Mouse (Mus musculus) midbrain, postnatal 0 days (tissue): ENCODE results near the gene Rab11fip5. TPM values are rescaled to one million over a fixed set of nuclear protein-coding genes. Genes with fewer than 3 reads are reported as not detected.

ENCODE experiments used
- ATAC-seq: fragments of 200-750 bp; cut with Nextera tagmentation; 2 replicates; pipeline ENCODE4 v1.8.0; 2017; ENCODE audit warnings: moderate number of reproducible peaks, mild to moderate bottlenecking, moderate TSS enrichment, moderate library complexity; ENCODE audit not compliant: low FRiP score
- DNase-seq: peaks from one replicate; pipeline ENCODE4 v3.0.0-alpha.2; 2015; ENCODE audit warnings: low spot score
- H3K27ac ChIP-seq: fragments of 300-500 bp; sonication (generic); 2 replicates; pipeline ENCODE4 v1.5.1; 2014; ENCODE audit warnings: low read depth, mild to moderate bottlenecking, low read length, mixed read lengths
- H3K27me3 ChIP-seq: fragments of 300-500 bp; sonication (generic); 2 replicates; pipeline ENCODE4 v1.6.1; 2014; ENCODE audit warnings: low read length, control low read depth, mixed read lengths; ENCODE audit not compliant: insufficient read depth
- H3K36me3 ChIP-seq: fragments of 300-500 bp; sonication (generic); 2 replicates; pipeline ENCODE4 v1.6.1; 2014; ENCODE audit warnings: low read length, control low read depth, mixed read lengths; ENCODE audit not compliant: insufficient read depth
- H3K4me1 ChIP-seq: fragments of 300-500 bp; sonication (generic); 2 replicates; pipeline ENCODE4 v1.6.1; 2014; ENCODE audit warnings: mild to moderate bottlenecking, control low read depth, antibody characterized with exemption, low read length, mixed read lengths; ENCODE audit not compliant: insufficient read depth
- H3K4me2 ChIP-seq: fragments of 300-500 bp; sonication (generic); 2 replicates; pipeline ENCODE4 v1.6.1; 2014; ENCODE audit warnings: low read depth, mild to moderate bottlenecking, low read length, mixed read lengths; ENCODE audit not compliant: poor library complexity, severe bottlenecking
- H3K4me3 ChIP-seq: fragments of 300-500 bp; sonication (generic); 2 replicates; pipeline ENCODE4 v1.5.1; 2014; ENCODE audit warnings: low read depth, mild to moderate bottlenecking, low read length, moderate library complexity
- H3K9ac ChIP-seq: fragments of 300-500 bp; sonication (generic); replicated peaks from 2 replicates; pipeline ENCODE4 v1.6.1; 2014; ENCODE audit warnings: mild to moderate bottlenecking, low read length, moderate library complexity, mixed read lengths; ENCODE audit not compliant: poor library complexity, severe bottlenecking
- H3K9me3 ChIP-seq: fragments of 300-500 bp; sonication (generic); 2 replicates; pipeline ENCODE4 v1.6.1; 2016; ENCODE audit warnings: low read length, control low read depth
- CTCF ChIP-seq: IDR thresholded peaks from 2 replicates; pipeline ENCODE4 v1.5.1; 2016; ENCODE audit warnings: antibody characterized with exemption, mild to moderate bottlenecking
- WGBS: fragments of 180-500 bp; shearing (Covaris S2); extraction: QIAGEN DNeasy Blood & Tissue Kit; methylation state at CpG from one replicate; pipeline ENCODE4 v1.1.7; 2014; 5-methylcytosine and 5-hydroxymethylcytosine counted together
- polyA plus RNA-seq: library from polyadenylated mRNA; unstranded; fragments of >200 nt; fragmentation: Nextera tagmentation; extraction: Ambion mirVana; gene quantifications from 2 replicates; pipeline ENCODE4 v1.2.1, GENCODE M21; 2015
- total RNA-seq: library from RNA; depleted of rRNA; stranded (reverse); fragments of >200 nt; gene quantifications from 2 replicates; pipeline ENCODE4 v1.2.3, GENCODE M21; 2014

Gene Rab11fip5
- total and polyA plus RNA-seq, 2 experiments from 2014 or later: 27.2 to 65.5 TPM

- peak within 1 kb of the TSS; percentile 78 for H3K9ac ChIP-seq
- TF ChIP-seq CTCF: peak; percentile 12
- H3K4me3 ChIP-seq: peak within 1 kb of the TSS; percentile 67
- H3K36me3 ChIP-seq: peaks cover 16% of the 10 kb centered on the region
- H3K4me2 ChIP-seq: peak within 1 kb of the TSS; percentile 99
- WGBS: under 1% methylated on average over 49 of the region's 49 CpGs
- ATAC-seq (peak; percentile 95), DNase-seq (peak; percentile 97)
- H3K9me3 ChIP-seq: no peaks in the 10 kb centered on the region
- peak within 1 kb of the TSS; percentile 89 for H3K27ac ChIP-seq
- H3K4me1 ChIP-seq: no peaks in the 10 kb centered on the region
- H3K27me3 ChIP-seq: no peaks in the 10 kb centered on the region
Observed at GRCm38 (mm10) chr6:85333000-85333669, 41.3 kb downstream of the Rab11fip5 start, which contains the start of gene Sfxn5. Sfxn5 (minus strand) TSS chr6:85333422.

- no peaks in the 10 kb centered on the region for H3K4me1 ChIP-seq
- ATAC-seq: peak; percentile 6
- no peaks in the 10 kb centered on the region for H3K9me3 ChIP-seq
- under 1% methylated on average over 41 of the region's 41 CpGs for WGBS
- no peak for DNase-seq
- no peaks in the 10 kb centered on the region for H3K27me3 ChIP-seq
- H3K4me2 ChIP-seq: peak overlapping the region; percentile 99
- H3K27ac ChIP-seq: peak overlapping the region; percentile 89; the same call in 1 of the 2 replicates
- peaks cover 14% of the 10 kb centered on the region for H3K36me3 ChIP-seq
- peak overlapping the region; percentile 67 for H3K4me3 ChIP-seq
- peak overlapping the region; percentile 78 for H3K9ac ChIP-seq
- no peak for TF ChIP-seq CTCF
Observed at GRCm38 (mm10) chr6:85332351-85332999, 42.0 kb downstream of the Rab11fip5 start.

GRCm38 (mm10) chr6:85331736-85332135 lies 42.7 kb downstream of the Rab11fip5 start:
- no peak overlapping the region for H3K9ac ChIP-seq
- no peak for DNase-seq
- peak overlapping the region; percentile 99 for H3K4me2 ChIP-seq
- 11% methylated on average over 8 of the region's 8 CpGs for WGBS
- peak overlapping the region; percentile 67; the same call in 1 of the 2 replicates for H3K4me3 ChIP-seq
- H3K27me3 ChIP-seq: no peaks in the 10 kb centered on the region
- 0 out of 2 replicates have a peak overlapping the region, but pooled peaks have one; percentile 89 for H3K27ac ChIP-seq
- no peaks in the 10 kb centered on the region for H3K4me1 ChIP-seq
- no peak for TF ChIP-seq CTCF
- H3K9me3 ChIP-seq: no peaks in the 10 kb centered on the region
- ATAC-seq: no peak
- peaks cover 7% of the 10 kb centered on the region for H3K36me3 ChIP-seq

- TF ChIP-seq CTCF: no peak
- 44% methylated on average over 6 of the region's 6 CpGs for WGBS
- DNase-seq (no peak), ATAC-seq (no peak)
- Histone ChIP-seq H3K36me3 (peaks cover 4% of the 10 kb centered on the region; the same call in 1 of the 2 replicates), H3K27me3 (no peaks in the 10 kb centered on the region), H3K9me3 (no peaks in the 10 kb centered on the region), H3K4me1 (no peaks in the 10 kb centered on the region), H3K4me3 (peak overlapping the region; percentile 3; the same call in 1 of the 2 replicates), H3K4me2 (peak overlapping the region; percentile 99), H3K9ac (0 out of 2 replicates have a peak overlapping the region, but pooled peaks have one; percentile 19), H3K27ac (no peak overlapping the region)
Observed at GRCm38 (mm10) chr6:85331221-85331735, 43.2 kb downstream of the Rab11fip5 start.

- Histone ChIP-seq H3K9me3 (no peaks in the 10 kb centered on the region), H3K9ac (no peak overlapping the region), H3K4me1 (no peaks in the 10 kb centered on the region), H3K27me3 (no peaks in the 10 kb centered on the region), H3K4me3 (no peak overlapping the region), H3K4me2 (no peak overlapping the region), H3K27ac (no peak overlapping the region), H3K36me3 (no peaks in the 10 kb centered on the region)
- no peak for DNase-seq
- ATAC-seq: no peak
- no peak for TF ChIP-seq CTCF
- WGBS: 95% methylated on average over 4 of the region's 4 CpGs
Observed at GRCm38 (mm10) chr6:85329666-85330185, 44.7 kb downstream of the Rab11fip5 start.
